In genomic region chr7:83564635-83565291, GRCm38 (mm10) we compare ENCODE assay signal across 8 mouse cellular contexts. TPM values are rescaled to one million over a fixed set of nuclear protein-coding genes. Genes with fewer than 3 reads are reported as not detected.
DNase-seq lines count a peak whose midpoint lies in the region; TF ChIP-seq lines count a peak whose summit lies in the region.

No protein-coding gene starts in this region.

- no peak overlapping the region for H3K9ac ChIP-seq in heart, adult 2 months (ENCODE audit: low read depth, low read length)

- no peak overlapping the region for H3K4me3 ChIP-seq in heart, adult 2 months

- H3K4me1 ChIP-seq in heart, adult 2 months (ENCODE audit: control insufficient read depth, insufficient read depth, low read length) = peaks cover 7% of the 10 kb centered on the region

- no peaks in the 10 kb centered on the region for H3K27me3 ChIP-seq in heart, adult 2 months (ENCODE audit: control insufficient read depth, insufficient read depth, low read length)

- TF ChIP-seq EP300 in heart, adult 2 months (IDR thresholded peaks at IDR 0.05; ENCODE audit: insufficient read depth, low read depth, low read length) = no peak

- 42% methylated on average over 12 of the region's 12 CpGs for WGBS in heart, adult 2 months

- H3K36me3 ChIP-seq in heart, adult 2 months (ENCODE audit: control insufficient read depth, insufficient read depth, low read length) = peaks cover 3% of the 10 kb centered on the region

- intact Hi-C loops in heart, adult 2 months (cut with DNase I) = loop anchor here (5.0 kb wide), 1 partner anchor 323 kb away; no protein-coding TSS in a partner anchor

- H3K79me2 ChIP-seq in heart, adult 2 months (replicated peaks; ENCODE audit: control insufficient read depth, insufficient read depth, low read length) = no peaks in the 10 kb centered on the region

- H3K27ac ChIP-seq in heart, adult 2 months = no peak overlapping the region; the same call in 1 of the 2 replicates

- peak; percentile 15 to 39 for DNase-seq in adrenal gland, postnatal 36 days
- DNase-seq in adrenal gland, postnatal 4 days (ENCODE audit: low spot score in 2 of 2) = no peak
- DNase-seq in A20 (ENCODE audit: low read depth, low spot score) = peak; percentile 52
- DNase-seq in heart, adult 2 months = peak; percentile 51 to 60
- DNase-seq in lung, postnatal 25 days (ENCODE audit: low spot score) = peak; percentile 55
- DNase-seq in cerebellum, adult 11-12 months = no peak
- no peak for DNase-seq in layer of hippocampus, adult 9-11 months
- no peak for DNase-seq in cerebellum, postnatal 10 days

- TF ChIP-seq POLR2A in heart, adult 2 months (IDR thresholded peaks at IDR 0.05; ENCODE audit: insufficient read depth, low read depth, low read length) = no peak

- TF ChIP-seq CTCF in heart, adult 2 months (IDR thresholded peaks at IDR 0.05) = no peak

RNA-seq across cellular contexts. Expression of gene Tmc3, which starts 20.0 kb away (rescaled TPM):
- under 1 TPM; 0.07 to 0.36 TPM for total RNA-seq in adrenal gland, postnatal 36 days (2021)
- 1 to 10 TPM; 1.0 to 1.8 TPM for total RNA-seq in adrenal gland, postnatal 4 days (2021)
- under 1 TPM in 1 of 2 experiments, not detected in 1; 0.11 TPM for total RNA-seq in heart, adult 2 months (2021)
- 0.08 and 0.44 TPM in 2 replicates for polyA plus RNA-seq in heart, adult 2 months (2012; rRNA removed)

Comparison
In these comparisons a context has a peak if more than half of its experiments do, and no peak if none do; other contexts are left out.
1. DNase-seq: peak in adrenal gland, postnatal 36 days (2 of 2), A20 (single experiment), heart, adult 2 months (2 of 2) and lung, postnatal 25 days (single experiment); none in adrenal gland, postnatal 4 days (0 of 2), cerebellum, adult 11-12 months (single experiment), layer of hippocampus, adult 9-11 months (single experiment) and cerebellum, postnatal 10 days (0 of 2).